Mouse (Mus musculus): ENCODE measurements around the gene Ltbp2. TPM values are rescaled to one million over a fixed set of nuclear protein-coding genes. Genes with fewer than 3 reads are reported as not detected.

Ltbp2 gene
- polyA plus RNA-seq (2012; rRNA removed) (12.3 and 17.1 TPM in 2 replicates), polyA plus RNA-seq (2014; fragmentation: Nextera tagmentation; extraction: Ambion mirVana) (4.4 and 5.2 TPM in 2 replicates)

DNA sequence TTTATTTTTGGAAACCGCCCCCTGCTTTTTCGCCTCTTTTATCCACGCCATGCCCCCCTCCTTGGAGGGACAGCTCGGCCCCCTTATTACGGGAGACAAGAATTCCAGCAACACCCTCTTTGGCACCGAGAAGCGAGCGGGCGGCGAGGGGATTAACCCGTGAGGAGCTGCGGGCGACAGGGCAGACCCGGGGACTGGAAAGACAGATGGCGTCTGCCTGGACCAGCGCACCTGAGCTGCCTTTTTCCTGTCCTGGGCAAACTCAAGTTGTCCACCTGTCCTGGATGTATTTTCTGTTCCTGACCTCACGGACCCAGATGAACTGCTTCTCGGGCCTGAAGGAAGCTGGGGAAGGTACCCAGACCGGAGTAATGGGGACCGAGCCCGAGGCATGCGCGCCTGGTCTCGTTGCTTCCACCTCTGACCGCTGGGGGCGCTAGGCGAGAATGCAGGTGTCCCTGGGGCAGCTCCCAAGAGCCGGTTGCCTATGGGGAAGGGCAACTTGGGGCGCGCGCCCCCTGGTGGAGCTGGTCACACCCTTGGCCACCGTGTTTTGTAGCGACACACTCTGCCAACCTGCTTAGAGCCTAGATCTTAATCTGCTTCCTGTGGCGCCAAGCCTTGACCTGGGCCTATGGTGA lies at the start of gene Ltbp2:
TSS of gene Ltbp2 (minus strand) at position 52 of the 641 bp plus-strand sequence.
- H3K9ac ChIP-seq (ENCODE audit: low read depth, low read length, severe bottlenecking): peak within 1 kb of the TSS; percentile 40
- WGBS: 2% methylated on average over 34 of the region's 34 CpGs
- no peak for TF ChIP-seq POLR2A (IDR thresholded peaks at IDR 0.05; ENCODE audit: borderline replicate concordance, extremely low read depth, insufficient read depth, insufficient read length)
- H3K4me2 ChIP-seq (replicated peaks; ENCODE audit: low read depth, low read length, severe bottlenecking): peak within 1 kb of the TSS; percentile 61
- no peaks in the 10 kb centered on the region for H3K9me3 ChIP-seq (ENCODE audit: control insufficient read depth, low read length)
- DNase-seq (ENCODE audit: low spot score): peak; percentile 49
- peaks cover 55% of the 10 kb centered on the region for H3K27me3 ChIP-seq (ENCODE audit: control insufficient read depth, insufficient read depth, low read length)
- H3K27ac ChIP-seq (replicated peaks; ENCODE audit: low read depth, low read length): no peak within 1 kb of the TSS
- peaks cover 12% of the 10 kb centered on the region; the same call in 1 of the 2 replicates for H3K4me1 ChIP-seq (ENCODE audit: control insufficient read depth, insufficient read depth, low read length)
- ATAC-seq (ENCODE audit: low FRiP score, low read depth): no peak
- H3K4me3 ChIP-seq (replicated peaks; ENCODE audit: low read length): peak within 1 kb of the TSS; percentile 37
- no peaks in the 10 kb centered on the region for H3K36me3 ChIP-seq (ENCODE audit: control insufficient read depth, insufficient read depth, low read length)

DNA sequence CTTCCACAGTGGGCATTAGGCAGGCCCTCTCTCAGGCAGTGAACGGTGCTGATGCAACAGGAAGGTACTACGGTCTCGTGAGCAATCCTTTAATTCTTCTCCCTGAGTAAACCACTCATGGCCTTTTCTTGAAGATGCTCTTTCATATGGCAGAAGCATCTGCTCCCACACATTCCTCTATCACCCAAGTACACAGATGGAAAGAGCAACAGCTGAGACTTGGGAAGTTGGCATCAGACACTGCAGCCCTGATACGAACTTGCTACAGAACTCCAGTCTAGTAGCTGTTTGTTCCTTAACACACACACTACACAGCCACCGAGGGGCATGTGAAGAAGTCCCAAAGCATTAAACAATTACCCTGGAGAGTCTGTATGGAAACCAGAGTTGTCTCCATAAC lies 48.0 kb upstream of the Ltbp2 start:
- TF ChIP-seq POLR2A (IDR thresholded peaks at IDR 0.05; ENCODE audit: borderline replicate concordance, extremely low read depth, insufficient read depth, insufficient read length): no peak
- 92% methylated on average over 5 of the region's 5 CpGs for WGBS
- DNase-seq (ENCODE audit: low spot score) (no peak), ATAC-seq (ENCODE audit: low FRiP score, low read depth) (no peak)
- peaks cover 83% of the 10 kb centered on the region for H3K36me3 ChIP-seq (ENCODE audit: control insufficient read depth, insufficient read depth, low read length)
- no peak overlapping the region for H3K9ac ChIP-seq (ENCODE audit: low read depth, low read length, severe bottlenecking)
- no peaks in the 10 kb centered on the region for H3K9me3 ChIP-seq (ENCODE audit: control insufficient read depth, low read length)
- no peaks in the 10 kb centered on the region for H3K4me1 ChIP-seq (ENCODE audit: control insufficient read depth, insufficient read depth, low read length)
- H3K27me3 ChIP-seq (ENCODE audit: control insufficient read depth, insufficient read depth, low read length): no peaks in the 10 kb centered on the region
- no peak overlapping the region for H3K27ac ChIP-seq (replicated peaks; ENCODE audit: low read depth, low read length)
- H3K4me3 ChIP-seq (replicated peaks; ENCODE audit: low read length): no peak overlapping the region
- H3K4me2 ChIP-seq (replicated peaks; ENCODE audit: low read depth, low read length, severe bottlenecking): no peak overlapping the region

DNA sequence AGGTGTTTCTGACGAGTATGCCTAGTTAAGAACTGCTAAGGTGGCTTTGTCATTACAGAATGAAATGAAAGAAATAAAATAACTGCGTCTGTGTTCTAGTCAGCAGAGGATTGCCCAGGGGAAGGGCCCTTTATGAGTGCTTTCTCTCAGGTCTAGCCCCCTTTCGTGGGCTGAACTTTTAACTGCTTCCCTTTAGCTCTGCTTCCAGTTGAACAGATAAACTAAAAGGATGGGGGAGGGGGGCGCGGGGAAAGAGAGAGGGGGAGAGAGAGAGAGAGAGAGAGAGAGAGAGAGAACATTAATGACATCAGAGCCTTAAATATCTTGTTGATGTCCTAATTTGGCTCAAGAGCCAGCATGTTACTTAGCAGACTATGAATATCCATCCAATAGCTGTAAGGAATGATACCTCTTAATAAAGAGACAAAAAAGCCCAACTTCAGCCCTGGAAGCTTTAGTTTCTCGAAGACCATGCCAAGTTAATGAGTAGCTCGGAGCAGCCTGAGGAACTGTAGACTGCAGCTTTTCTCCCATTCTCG lies 45.6 kb upstream of the Ltbp2 start:
- H3K9ac ChIP-seq (ENCODE audit: low read depth, low read length, severe bottlenecking): no peak overlapping the region
- WGBS: 85% methylated on average over 8 of the region's 8 CpGs
- TF ChIP-seq POLR2A (IDR thresholded peaks at IDR 0.05; ENCODE audit: borderline replicate concordance, extremely low read depth, insufficient read depth, insufficient read length): no peak
- ATAC-seq (ENCODE audit: low FRiP score, low read depth): no peak
- H3K4me3 ChIP-seq (replicated peaks; ENCODE audit: low read length): no peak overlapping the region
- H3K36me3 ChIP-seq (ENCODE audit: control insufficient read depth, insufficient read depth, low read length): peaks cover 83% of the 10 kb centered on the region
- H3K9me3 ChIP-seq (ENCODE audit: control insufficient read depth, low read length): no peaks in the 10 kb centered on the region
- H3K27me3 ChIP-seq (ENCODE audit: control insufficient read depth, insufficient read depth, low read length): no peaks in the 10 kb centered on the region
- no peaks in the 10 kb centered on the region for H3K4me1 ChIP-seq (ENCODE audit: control insufficient read depth, insufficient read depth, low read length)
- no peak overlapping the region for H3K27ac ChIP-seq (replicated peaks; ENCODE audit: low read depth, low read length)
- no peak overlapping the region for H3K4me2 ChIP-seq (replicated peaks; ENCODE audit: low read depth, low read length, severe bottlenecking)
- no peak for DNase-seq (ENCODE audit: low spot score)

DNA sequence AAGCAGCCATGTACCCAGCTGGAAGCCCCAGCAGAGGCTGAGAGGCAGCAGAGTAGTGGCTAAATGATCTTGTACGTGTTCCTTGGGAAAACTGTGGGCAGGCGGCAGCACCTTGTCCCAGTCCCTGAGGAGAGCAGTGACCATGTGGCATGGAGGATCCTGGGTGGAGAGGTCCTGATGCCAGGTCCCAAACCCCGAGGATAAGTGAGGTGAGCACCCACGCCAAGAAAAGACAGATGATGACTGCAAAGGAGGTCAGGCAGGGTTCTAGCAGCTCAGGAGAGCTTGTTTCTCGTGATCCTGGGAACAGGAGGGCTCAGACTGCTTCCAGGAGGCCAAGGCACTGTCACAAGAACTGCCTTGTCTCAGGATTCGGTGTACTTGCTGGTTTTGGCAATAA lies 42.5 kb upstream of the Ltbp2 start:
- Histone ChIP-seq H3K9me3 (ENCODE audit: control insufficient read depth, low read length) (no peaks in the 10 kb centered on the region), H3K36me3 (ENCODE audit: control insufficient read depth, insufficient read depth, low read length) (peaks cover 60% of the 10 kb centered on the region)
- WGBS: 74% methylated on average over 6 of the region's 6 CpGs

GRCm38 (mm10) chr12:84917799-84918198 lies 41.5 kb upstream of the Ltbp2 start:
- Histone ChIP-seq H3K27me3 (ENCODE audit: control insufficient read depth, insufficient read depth, low read length) (no peaks in the 10 kb centered on the region), H3K4me1 (ENCODE audit: control insufficient read depth, insufficient read depth, low read length) (peaks cover 23% of the 10 kb centered on the region), H3K4me3 (replicated peaks; ENCODE audit: low read length) (no peak overlapping the region), H3K36me3 (ENCODE audit: control insufficient read depth, insufficient read depth, low read length) (peaks cover 51% of the 10 kb centered on the region), H3K27ac (replicated peaks; ENCODE audit: low read depth, low read length) (no peak overlapping the region), H3K9ac (ENCODE audit: low read depth, low read length, severe bottlenecking) (no peak overlapping the region), H3K9me3 (ENCODE audit: control insufficient read depth, low read length) (no peaks in the 10 kb centered on the region), H3K4me2 (replicated peaks; ENCODE audit: low read depth, low read length, severe bottlenecking) (no peak overlapping the region)
- no peak for DNase-seq (ENCODE audit: low spot score)
- 79% methylated on average over 3 of the region's 3 CpGs for WGBS
- no peak for TF ChIP-seq POLR2A (IDR thresholded peaks at IDR 0.05; ENCODE audit: borderline replicate concordance, extremely low read depth, insufficient read depth, insufficient read length)
- no peak for ATAC-seq (ENCODE audit: low FRiP score, low read depth)

More for the DNA sequence above, 42.5 kb upstream of the Ltbp2 start:
- Histone ChIP-seq H3K4me3 (replicated peaks; ENCODE audit: low read length) (no peak overlapping the region), H3K4me2 (replicated peaks; ENCODE audit: low read depth, low read length, severe bottlenecking) (no peak overlapping the region), H3K9ac (ENCODE audit: low read depth, low read length, severe bottlenecking) (no peak overlapping the region), H3K27ac (replicated peaks; ENCODE audit: low read depth, low read length) (no peak overlapping the region), H3K27me3 (ENCODE audit: control insufficient read depth, insufficient read depth, low read length) (no peaks in the 10 kb centered on the region), H3K4me1 (ENCODE audit: control insufficient read depth, insufficient read depth, low read length) (peaks cover 20% of the 10 kb centered on the region)
- DNase-seq (ENCODE audit: low spot score) (no peak), ATAC-seq (ENCODE audit: low FRiP score, low read depth) (no peak)
- TF ChIP-seq POLR2A (IDR thresholded peaks at IDR 0.05; ENCODE audit: borderline replicate concordance, extremely low read depth, insufficient read depth, insufficient read length): no peak
